Mouse (Mus musculus) hindbrain, embryonic 12.5 days (tissue): Measurements from ENCODE around the gene Asnsd1. TPM values are rescaled to one million over a fixed set of nuclear protein-coding genes. Genes with fewer than 3 reads are reported as not detected.
"Not testable (repeated sequence)": the region's sequence is repeated elsewhere in the genome, so short reads cannot be mapped to it uniquely, and the experiment has no call there.

ENCODE experiments used
- ATAC-seq: fragments of 200-750 bp; cut with Nextera tagmentation; 2 replicates; pipeline ENCODE4 v1.8.0; 2017; ENCODE audit warnings: moderate TSS enrichment; ENCODE audit not compliant: low FRiP score
- H3K27ac ChIP-seq: fragments of 300-500 bp; sonication (generic); 2 replicates; pipeline ENCODE4 v1.5.1; 2016; ENCODE audit warnings: mild to moderate bottlenecking
- H3K27me3 ChIP-seq: fragments of 300-500 bp; sonication (generic); 2 replicates; pipeline ENCODE4 v1.6.1; 2016; ENCODE audit warnings: mild to moderate bottlenecking
- H3K36me3 ChIP-seq: fragments of 300-500 bp; sonication (generic); 2 replicates; pipeline ENCODE4 v1.6.1; 2016; ENCODE audit warnings: mild to moderate bottlenecking
- H3K4me1 ChIP-seq: fragments of 300-500 bp; sonication (generic); 2 replicates; pipeline ENCODE4 v1.6.1; 2016
- H3K4me2 ChIP-seq: fragments of 300-500 bp; sonication (generic); replicated peaks from 2 replicates; pipeline ENCODE4 v1.6.1; 2016; ENCODE audit warnings: mild to moderate bottlenecking
- H3K4me3 ChIP-seq: fragments of 300-500 bp; sonication (generic); 2 replicates; pipeline ENCODE4 v1.5.1; 2016; ENCODE audit warnings: mild to moderate bottlenecking
- H3K9ac ChIP-seq: fragments of 300-500 bp; sonication (generic); 2 replicates; pipeline ENCODE4 v1.6.1; 2016; ENCODE audit warnings: mild to moderate bottlenecking, moderate library complexity
- H3K9me3 ChIP-seq: fragments of 300-500 bp; sonication (generic); replicated peaks from 2 replicates; pipeline ENCODE4 v1.6.1; 2016; ENCODE audit warnings: mild to moderate bottlenecking
- WGBS: fragments of 180-500 bp; shearing (Covaris S2); methylation state at CpG from one replicate; pipeline ENCODE4 v1.1.7; 2016; 5-methylcytosine and 5-hydroxymethylcytosine counted together
- polyA plus RNA-seq: library from polyadenylated mRNA; unstranded; fragments of >200 nt; fragmentation: Nextera tagmentation; extraction: Ambion mirVana; gene quantifications from 2 replicates; pipeline ENCODE4 v1.2.1, GENCODE M21; 2016

Asnsd1 gene
- polyA plus RNA-seq, result 81.3 and 90.4 TPM in 2 replicates

GRCm38 (mm10) chr1:53352327-53353261 lies at the start of gene Asnsd1, which contains the start of the genes Asdurf and Gm28551:
Asnsd1 (minus strand) TSS chr1:53352752.
Asdurf (minus strand) TSS chr1:53352619.
Gm28551 (minus strand) TSS chr1:53352667.
- Histone ChIP-seq H3K4me2 (peak within 1 kb of the TSS; percentile 53), H3K4me3 (peak within 1 kb of the TSS; percentile 80), H3K36me3 (peaks cover 13% of the 10 kb centered on the region), H3K27me3 (no peaks in the 10 kb centered on the region), H3K9me3 (no peaks in the 10 kb centered on the region), H3K4me1 (peaks cover 6% of the 10 kb centered on the region), H3K27ac (peak within 1 kb of the TSS; percentile 91), H3K9ac (peak within 1 kb of the TSS; percentile 95)
- peak; percentile 100 for ATAC-seq
- WGBS, result under 1% methylated on average over 43 of the region's 44 CpGs

- H3K36me3 ChIP-seq, ATAC-seq, H3K4me1 ChIP-seq, H3K27me3 ChIP-seq, H3K27ac ChIP-seq, H3K9ac ChIP-seq, H3K9me3 ChIP-seq, H3K4me3 ChIP-seq: not testable (repeated sequence)
- peak overlapping the region; percentile 22 for H3K4me2 ChIP-seq
- WGBS, result 36% methylated on average over 21 of the region's 21 CpGs
Measured at GRCm38 (mm10) chr1:53393936-53394760, 41.6 kb upstream of the Asnsd1 start.

GRCm38 (mm10) chr1:53388762-53389161 lies 36.2 kb upstream of the Asnsd1 start:
- WGBS, result 92% methylated on average over 10 of the region's 14 CpGs
- ATAC-seq, result no peak
- Histone ChIP-seq H3K27ac (no peak overlapping the region), H3K9ac (no peak overlapping the region), H3K9me3 (no peaks in the 10 kb centered on the region), H3K4me3 (no peak overlapping the region), H3K36me3 (no peaks in the 10 kb centered on the region), H3K4me2 (no peak overlapping the region), H3K4me1 (no peaks in the 10 kb centered on the region), H3K27me3 (no peaks in the 10 kb centered on the region)

GRCm38 (mm10) chr1:53384085-53384688 lies 31.6 kb upstream of the Asnsd1 start:
- no peak overlapping the region for H3K9ac ChIP-seq
- no peak overlapping the region for H3K27ac ChIP-seq
- H3K27me3 ChIP-seq, result no peaks in the 10 kb centered on the region
- H3K4me1 ChIP-seq, result no peaks in the 10 kb centered on the region
- WGBS, result 74% methylated on average over 6 of the region's 6 CpGs
- no peak overlapping the region for H3K4me2 ChIP-seq
- no peaks in the 10 kb centered on the region for H3K9me3 ChIP-seq
- no peak overlapping the region for H3K4me3 ChIP-seq
- H3K36me3 ChIP-seq, result no peaks in the 10 kb centered on the region
- ATAC-seq, result no peak

- no peak for ATAC-seq
- H3K9me3 ChIP-seq, result no peaks in the 10 kb centered on the region
- H3K9ac ChIP-seq, result no peak overlapping the region
- WGBS, result 70% methylated on average over 3 of the region's 3 CpGs
- H3K27me3 ChIP-seq, result no peaks in the 10 kb centered on the region
- H3K4me2 ChIP-seq, result no peak overlapping the region
- no peak overlapping the region for H3K4me3 ChIP-seq
- H3K4me1 ChIP-seq, result no peaks in the 10 kb centered on the region
- H3K27ac ChIP-seq, result no peak overlapping the region
- no peaks in the 10 kb centered on the region for H3K36me3 ChIP-seq
Measured at GRCm38 (mm10) chr1:53377731-53378130, 25.2 kb upstream of the Asnsd1 start.

- WGBS, result 90% methylated on average over 2 of the region's 2 CpGs
- H3K9ac ChIP-seq, H3K27ac ChIP-seq, H3K4me2 ChIP-seq, H3K36me3 ChIP-seq, H3K4me3 ChIP-seq, H3K4me1 ChIP-seq, H3K9me3 ChIP-seq, ATAC-seq, H3K27me3 ChIP-seq: not testable (repeated sequence)
Measured at GRCm38 (mm10) chr1:53375965-53376364, 23.4 kb upstream of the Asnsd1 start.

- H3K4me3 ChIP-seq, result no peak overlapping the region
- H3K4me2 ChIP-seq, result no peak overlapping the region
- H3K27me3 ChIP-seq, result no peaks in the 10 kb centered on the region
- no peak overlapping the region for H3K27ac ChIP-seq
- H3K9ac ChIP-seq, result no peak overlapping the region
- ATAC-seq, result no peak
- H3K9me3 ChIP-seq, result no peaks in the 10 kb centered on the region
- H3K36me3 ChIP-seq, result no peaks in the 10 kb centered on the region
- no peaks in the 10 kb centered on the region for H3K4me1 ChIP-seq
Measured at GRCm38 (mm10) chr1:53358988-53359387, 6.4 kb upstream of the Asnsd1 start.

GRCm38 (mm10) chr1:53341071-53341470 lies 11.5 kb downstream of the Asnsd1 start:
- ATAC-seq, result no peak
- Histone ChIP-seq H3K9me3 (peaks cover 17% of the 10 kb centered on the region; the same call in 1 of the 2 replicates), H3K36me3 (peaks cover 51% of the 10 kb centered on the region), H3K27me3 (no peaks in the 10 kb centered on the region), H3K4me2 (no peak overlapping the region), H3K4me1 (no peaks in the 10 kb centered on the region), H3K4me3 (no peak overlapping the region), H3K27ac (no peak overlapping the region), H3K9ac (no peak overlapping the region)
- WGBS, result 100% methylated on average over 2 of the region's 2 CpGs

GRCm38 (mm10) chr1:53337403-53337802 lies 15.1 kb downstream of the Asnsd1 start:
- not testable (repeated sequence) for H3K9ac ChIP-seq, H3K27me3 ChIP-seq, H3K4me2 ChIP-seq, H3K27ac ChIP-seq, H3K4me1 ChIP-seq, ATAC-seq, H3K4me3 ChIP-seq
- 72% methylated on average over 2 of the region's 2 CpGs for WGBS
- peaks cover 20% of the 10 kb centered on the region; the same call in 1 of the 2 replicates for H3K9me3 ChIP-seq
- peaks cover 22% of the 10 kb centered on the region for H3K36me3 ChIP-seq

GRCm38 (mm10) chr1:53335465-53335864 lies 17.1 kb downstream of the Asnsd1 start:
- Histone ChIP-seq H3K4me1 (no peaks in the 10 kb centered on the region), H3K9me3 (peaks cover 7% of the 10 kb centered on the region; the same call in 1 of the 2 replicates), H3K4me3 (no peak overlapping the region), H3K27ac (no peak overlapping the region), H3K4me2 (no peak overlapping the region), H3K36me3 (peaks cover 3% of the 10 kb centered on the region; the same call in 1 of the 2 replicates), H3K9ac (no peak overlapping the region), H3K27me3 (no peaks in the 10 kb centered on the region)
- no peak for ATAC-seq

- H3K4me2 ChIP-seq, H3K4me3 ChIP-seq, H3K9me3 ChIP-seq, H3K9ac ChIP-seq, H3K36me3 ChIP-seq, ATAC-seq, H3K27me3 ChIP-seq, H3K4me1 ChIP-seq, H3K27ac ChIP-seq: not testable (repeated sequence)
- 85% methylated on average over 5 of the region's 5 CpGs for WGBS
Measured at GRCm38 (mm10) chr1:53333527-53333926, 19.0 kb downstream of the Asnsd1 start.
